Mouse (Mus musculus) bone marrow macrophage, adult 2 months (primary cell): ENCODE results near the gene Tifab.

Experiments
- CTCF ChIP-seq: IDR thresholded peaks from 2 replicates; pipeline ENCODE4 v1.5.1; 2012; ENCODE audit warnings: low read depth, mild to moderate bottlenecking, low read length, moderate library complexity
- POLR2A ChIP-seq: IDR thresholded peaks from 2 replicates; pipeline ENCODE4 v1.6.1; 2012; ENCODE audit warnings: mild to moderate bottlenecking, low read depth, low read length, borderline replicate concordance

DNA sequence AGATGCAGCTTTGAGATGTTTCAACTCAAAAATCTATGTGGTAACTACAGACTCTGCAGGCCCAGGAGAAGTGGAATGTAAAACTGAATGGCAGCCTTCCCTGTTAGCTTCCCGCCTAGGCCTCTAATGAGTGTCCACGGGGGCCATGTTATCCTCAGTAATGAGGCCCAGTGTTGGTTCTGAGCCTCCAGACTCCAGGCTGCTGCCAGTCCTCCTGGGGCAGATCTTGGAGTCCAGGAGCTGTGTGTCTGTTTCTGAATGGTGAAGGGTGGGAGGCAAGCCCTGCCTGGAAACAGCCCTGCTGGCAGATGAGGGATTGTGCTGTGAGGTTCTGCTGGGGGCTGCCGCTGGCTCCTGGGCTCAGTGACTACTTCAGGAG is 10.3 kb downstream of the Tifab start:
- no peak for TF ChIP-seq CTCF
- no peak for TF ChIP-seq POLR2A
